Mouse (Mus musculus): ENCODE measurements around the gene Nsmce4a.

- TF ChIP-seq CTCF (IDR thresholded peaks at IDR 0.05; ENCODE audit: borderline replicate concordance, control insufficient read depth, extremely low read depth, insufficient read depth, low read length, poor library complexity) (no peak), POLR2A (IDR thresholded peaks at IDR 0.05; ENCODE audit: control insufficient read depth, extremely low read depth, insufficient read depth, low read length, poor library complexity) (no peak)
Observed at GRCm38 (mm10) chr7:130543181-130543580, 29.7 kb downstream of the Nsmce4a start.
